Mouse (Mus musculus) ES-E14 (cell line): ENCODE data around the gene Elane. TPM values are rescaled to one million over a fixed set of nuclear protein-coding genes. Genes with fewer than 3 reads are reported as not detected.

Experiments
- DNase-seq: peaks from one replicate; pipeline ENCODE4 v3.0.0-alpha.2; 2013; ENCODE audit warnings: low read depth, low spot score
- H3K27ac ChIP-seq: 2 replicates; pipeline ENCODE4 v1.5.1; 2012; ENCODE audit warnings: low read depth, mild to moderate bottlenecking, low read length, moderate library complexity, mixed read lengths; ENCODE audit not compliant: poor library complexity, insufficient read depth, severe bottlenecking
- H3K36me3 ChIP-seq: 2 replicates; pipeline ENCODE4 v1.6.1; 2012; ENCODE audit warnings: mild to moderate bottlenecking, low read length, moderate library complexity, mixed read lengths; ENCODE audit not compliant: control insufficient read depth, poor library complexity, insufficient read depth, severe bottlenecking
- H3K4me1 ChIP-seq, 2 experiments: fragments of 150-350 bp in 1 of 2; sonication (generic) in 1 of 2; 2 replicates each; pipeline ENCODE4 v1.6.1; 2012; ENCODE audit warnings: low read length in 2 of 2, mild to moderate bottlenecking in 1 of 2, mixed read lengths in 1 of 2; ENCODE audit not compliant: control insufficient read depth in 2 of 2, insufficient read depth in 2 of 2, poor library complexity in 1 of 2
- H3K4me3 ChIP-seq, 2 experiments: fragments of 150-350 bp in 1 of 2; sonication (generic) in 1 of 2; 2 replicates each; pipeline ENCODE4 v1.5.1; 2012; ENCODE audit warnings: low read length in 2 of 2, low read depth in 1 of 2, mild to moderate bottlenecking in 1 of 2, mixed read lengths in 1 of 2; ENCODE audit not compliant: insufficient read depth in 1 of 2, poor library complexity in 1 of 2, severe bottlenecking in 1 of 2
- H3K9ac ChIP-seq: 2 replicates; pipeline ENCODE4 v1.6.1; 2012; ENCODE audit warnings: low read depth, mild to moderate bottlenecking, low read length, mixed read lengths; ENCODE audit not compliant: poor library complexity, insufficient read depth, severe bottlenecking
- H3K9me3 ChIP-seq: fragments of 150-350 bp; sonication (generic); 2 replicates; pipeline ENCODE4 v1.6.1; 2012; ENCODE audit warnings: low read depth, mild to moderate bottlenecking, low read length; ENCODE audit not compliant: control insufficient read depth, insufficient read depth
- CHD2 ChIP-seq: IDR thresholded peaks from 2 replicates; pipeline ENCODE4 v1.6.1; 2014; ENCODE audit warnings: mild to moderate bottlenecking, low read depth, low read length, inconsistent platforms
- HCFC1 ChIP-seq: IDR thresholded peaks from 2 replicates; pipeline ENCODE4 v1.6.1; 2012; ENCODE audit warnings: low read length, inconsistent platforms, borderline replicate concordance; ENCODE audit not compliant: insufficient read depth
- MAFK ChIP-seq: IDR thresholded peaks from 2 replicates; pipeline ENCODE4 v1.6.1; 2014; ENCODE audit warnings: mild to moderate bottlenecking, low read depth, low read length, inconsistent platforms; ENCODE audit not compliant: insufficient read depth
- ZC3H11A ChIP-seq: IDR thresholded peaks from 2 replicates; pipeline ENCODE4 v1.6.1; 2012; ENCODE audit warnings: low read depth, mild to moderate bottlenecking, inconsistent platforms, low read length, borderline replicate concordance
- ZNF384 ChIP-seq: IDR thresholded peaks from 2 replicates; pipeline ENCODE4 v1.6.1; 2012; ENCODE audit warnings: low read depth, low read length, inconsistent platforms
- in situ Hi-C, 2 experiments: fragments of 600-800 bp; cut with MboI; formaldehyde crosslinking; loops; one replicate each; pipeline ENCODE4 v1.15.1; 2025; ENCODE audit warnings: low sequenced_read_pairs in 2 of 2, inconsistent platforms in 1 of 2; ENCODE audit not compliant: unreplicated experiment in 2 of 2
- total RNA-seq: library from RNA; depleted of rRNA; stranded (reverse); fragments of 300-350 nt; gene quantifications from 2 replicates; pipeline ENCODE4 v1.2.3, GENCODE M21; 2012

Gene Elane
- total RNA-seq, 1 experiment: not detected

GRCm38 (mm10) chr10:79865801-79866295, 20.2 kb upstream of the Elane start:
- Histone ChIP-seq H3K27ac (no peak overlapping the region), H3K36me3 (peaks cover 26% of the 10 kb centered on the region)

GRCm38 (mm10) chr10:79866601-79867000, 19.4 kb upstream of the Elane start:
- TF ChIP-seq MAFK: no peak
- no peak for TF ChIP-seq CHD2
- no peak for TF ChIP-seq HCFC1
- no peak for TF ChIP-seq ZC3H11A
- no peak for TF ChIP-seq ZNF384
- Histone ChIP-seq H3K36me3 (peaks cover 19% of the 10 kb centered on the region), H3K4me1 (peaks cover 0 to 5% of the 10 kb centered on the region in 2 experiments; a peak in 1 of 4 replicates), H3K9ac (no peak overlapping the region), H3K9me3 (no peaks in the 10 kb centered on the region), H3K27ac (no peak overlapping the region), H3K4me3 (no peak overlapping the region)
- no peak for DNase-seq
- in situ Hi-C loops: no loop called here

More at GRCm38 (mm10) chr10:79865801-79866295, 20.2 kb upstream of the Elane start:
- no peak overlapping the region for H3K4me3 ChIP-seq
- H3K4me1 ChIP-seq: peaks cover 0 to 10% of the 10 kb centered on the region in 2 experiments; a peak in 1 of 4 replicates
- no peaks in the 10 kb centered on the region for H3K9me3 ChIP-seq
- TF ChIP-seq CHD2 (no peak), ZC3H11A (no peak), MAFK (no peak), HCFC1 (no peak), ZNF384 (no peak)
- H3K9ac ChIP-seq: no peak overlapping the region
- in situ Hi-C loops: no loop called here
- DNase-seq: no peak

- Histone ChIP-seq H3K36me3 (no peaks in the 10 kb centered on the region), H3K9ac (no peak overlapping the region), H3K4me3 (no peak overlapping the region), H3K4me1 (peaks cover 0 to under 1% of the 10 kb centered on the region in 2 experiments; a peak in 1 of 4 replicates), H3K27ac (no peak overlapping the region), H3K9me3 (no peaks in the 10 kb centered on the region)
- in situ Hi-C loops: no loop called here
- DNase-seq: no peak
- TF ChIP-seq CHD2 (no peak), ZNF384 (no peak), HCFC1 (no peak), MAFK (no peak), ZC3H11A (no peak)
Observed at GRCm38 (mm10) chr10:79871845-79872244, 14.2 kb upstream of the Elane start.

- H3K27ac ChIP-seq: no peak overlapping the region
- H3K9ac ChIP-seq: no peak overlapping the region
- in situ Hi-C loops: no loop called here
- no peak for DNase-seq
- no peaks in the 10 kb centered on the region for H3K36me3 ChIP-seq
- no peaks in the 10 kb centered on the region for H3K4me1 ChIP-seq
- no peaks in the 10 kb centered on the region for H3K9me3 ChIP-seq
- no peak overlapping the region for H3K4me3 ChIP-seq
- TF ChIP-seq ZNF384: no peak
- TF ChIP-seq HCFC1: no peak
- TF ChIP-seq CHD2: no peak
- TF ChIP-seq ZC3H11A: no peak
- no peak for TF ChIP-seq MAFK
Observed at GRCm38 (mm10) chr10:79872862-79873261, 13.2 kb upstream of the Elane start.

- no peak for DNase-seq
- Histone ChIP-seq H3K4me1 (no peaks in the 10 kb centered on the region), H3K4me3 (no peak overlapping the region), H3K9ac (no peak overlapping the region), H3K9me3 (no peaks in the 10 kb centered on the region), H3K36me3 (no peaks in the 10 kb centered on the region), H3K27ac (no peak overlapping the region)
- no peak for TF ChIP-seq HCFC1
- TF ChIP-seq CHD2: no peak
- no peak for TF ChIP-seq MAFK
- no peak for TF ChIP-seq ZNF384
- TF ChIP-seq ZC3H11A: no peak
- in situ Hi-C loops: no loop called here
Observed at GRCm38 (mm10) chr10:79873313-79873712, 12.7 kb upstream of the Elane start.
